Mouse (Mus musculus): Measurements from ENCODE around the gene Ddx50. TPM values are rescaled to one million over a fixed set of nuclear protein-coding genes. Genes with fewer than 3 reads are reported as not detected.

The Ddx50 gene
- polyA plus RNA-seq, 1 experiment from 2014 or later: 92.3 TPM

GRCm38 (mm10) chr10:62664963-62665590, 14.1 kb upstream of the Ddx50 start:
- Histone ChIP-seq H3K36me3 (no peaks in the 10 kb centered on the region), H3K9me3 (no peaks in the 10 kb centered on the region), H3K9ac (no peak overlapping the region), H3K27me3 (peaks cover 10% of the 10 kb centered on the region; the same call in 1 of the 2 replicates), H3K4me3 (no peak overlapping the region), H3K4me2 (peak overlapping the region; percentile 13; the same call in 1 of the 2 replicates), H3K4me1 (replicated peaks) (no peaks in the 10 kb centered on the region), H3K27ac (no peak overlapping the region)
- no peak for ATAC-seq (ENCODE audit: low FRiP score)
- 68% methylated on average over 27 of the region's 27 CpGs for WGBS

GRCm38 (mm10) chr10:62664171-62664570, 13.2 kb upstream of the Ddx50 start:
- no peaks in the 10 kb centered on the region for H3K36me3 ChIP-seq
- H3K4me2 ChIP-seq: no peak overlapping the region
- ATAC-seq (ENCODE audit: low FRiP score): no peak
- H3K9ac ChIP-seq: no peak overlapping the region
- no peak overlapping the region for H3K4me3 ChIP-seq
- 84% methylated on average over 10 of the region's 10 CpGs for WGBS
- no peaks in the 10 kb centered on the region for H3K9me3 ChIP-seq
- no peak overlapping the region for H3K27ac ChIP-seq
- no peaks in the 10 kb centered on the region for H3K4me1 ChIP-seq (replicated peaks)
- H3K27me3 ChIP-seq: peaks cover 10% of the 10 kb centered on the region; the same call in 1 of the 2 replicates

- H3K27ac ChIP-seq: no peak overlapping the region
- H3K9me3 ChIP-seq: no peaks in the 10 kb centered on the region
- H3K36me3 ChIP-seq: no peaks in the 10 kb centered on the region
- H3K4me2 ChIP-seq: no peak overlapping the region
- H3K4me1 ChIP-seq (replicated peaks): 0 out of 2 replicates have a peak, but pooled peaks cover 3% of the 10 kb centered on the region
- no peak overlapping the region for H3K4me3 ChIP-seq
- H3K27me3 ChIP-seq: 0 out of 2 replicates have a peak, but pooled peaks cover 3% of the 10 kb centered on the region
- ATAC-seq (ENCODE audit: low FRiP score): no peak
- no peak overlapping the region for H3K9ac ChIP-seq
- 87% methylated on average over 7 of the region's 7 CpGs for WGBS
These were observed 5.7 kb upstream of the Ddx50 start for GRCm38 (mm10) chr10:62656711-62657110.

DNA sequence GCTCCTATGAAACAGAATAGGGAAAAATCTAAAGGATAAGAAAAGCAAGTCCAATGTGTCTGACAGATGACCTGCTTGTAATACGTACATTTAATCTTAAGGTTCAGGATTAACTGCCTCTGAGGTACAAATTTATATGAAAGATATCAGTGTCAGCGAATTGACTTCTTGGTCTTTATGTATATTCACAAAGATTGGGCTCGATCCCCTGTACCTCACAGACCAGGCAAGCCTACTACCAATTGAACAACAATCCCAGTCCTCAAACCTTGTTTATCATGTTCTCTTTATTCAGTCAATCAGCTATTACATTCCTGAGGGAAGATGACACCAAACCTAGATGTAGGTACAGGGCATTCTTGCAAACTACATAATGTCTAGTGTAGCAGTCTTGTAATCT, 943 bp upstream of the Ddx50 start:
- H3K27me3 ChIP-seq: 0 out of 2 replicates have a peak, but pooled peaks cover 3% of the 10 kb centered on the region
- H3K4me3 ChIP-seq: peak overlapping the region; percentile 95
- ATAC-seq (ENCODE audit: low FRiP score): no peak
- H3K36me3 ChIP-seq: peaks cover 2% of the 10 kb centered on the region; the same call in 1 of the 2 replicates
- no peaks in the 10 kb centered on the region for H3K9me3 ChIP-seq
- peak overlapping the region; percentile 59 for H3K4me2 ChIP-seq
- 28% methylated on average over 3 of the region's 3 CpGs for WGBS
- peak overlapping the region; percentile 93 for H3K9ac ChIP-seq
- H3K4me1 ChIP-seq (replicated peaks): peaks cover 23% of the 10 kb centered on the region
- peak overlapping the region; percentile 96 for H3K27ac ChIP-seq

- Histone ChIP-seq H3K36me3 (peaks cover 17% of the 10 kb centered on the region), H3K27me3 (0 out of 2 replicates have a peak, but pooled peaks cover 3% of the 10 kb centered on the region), H3K4me3 (peak overlapping the region; percentile 95), H3K4me1 (replicated peaks) (peaks cover 23% of the 10 kb centered on the region), H3K4me2 (peak overlapping the region; percentile 83), H3K9me3 (no peaks in the 10 kb centered on the region), H3K27ac (peak overlapping the region; percentile 96), H3K9ac (peak overlapping the region; percentile 93)
- WGBS: under 1% methylated on average over 17 of the region's 17 CpGs
- ATAC-seq (ENCODE audit: low FRiP score): no peak
These were observed 648 bp downstream of the Ddx50 start for GRCm38 (mm10) chr10:62650358-62650782.

DNA sequence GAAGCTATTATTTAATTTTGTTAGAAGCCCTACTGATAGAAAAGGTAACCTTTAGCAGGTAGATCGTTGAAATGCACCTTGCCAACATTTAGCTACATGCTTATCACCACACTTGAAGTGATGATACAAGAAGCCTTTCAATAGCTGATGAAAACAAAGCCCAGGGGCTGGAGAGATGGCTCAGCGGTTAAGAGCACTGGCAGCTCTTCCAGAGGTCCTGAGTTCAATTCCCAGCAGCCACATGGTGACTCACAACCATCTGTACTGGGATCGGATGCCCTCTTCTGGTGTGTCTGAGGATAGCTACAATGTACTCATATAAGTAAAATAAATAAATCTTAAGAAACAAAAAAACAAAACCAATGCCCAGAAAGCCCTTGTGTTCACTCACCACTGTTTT, 46.9 kb downstream of the Ddx50 start:
- no peaks in the 10 kb centered on the region for H3K27me3 ChIP-seq

GRCm38 (mm10) chr10:62603233-62604030, 47.6 kb downstream of the Ddx50 start:
- no peak for ATAC-seq (ENCODE audit: low FRiP score)
- Histone ChIP-seq H3K27me3 (no peaks in the 10 kb centered on the region), H3K27ac (no peak overlapping the region), H3K4me3 (no peak overlapping the region), H3K4me2 (0 out of 2 replicates have a peak overlapping the region, but pooled peaks have one; percentile 91), H3K4me1 (replicated peaks) (peaks cover 27% of the 10 kb centered on the region), H3K9me3 (no peaks in the 10 kb centered on the region), H3K9ac (no peak overlapping the region), H3K36me3 (peaks cover 2% of the 10 kb centered on the region)
- 91% methylated on average over 12 of the region's 12 CpGs for WGBS

More for the DNA sequence above, 46.9 kb downstream of the Ddx50 start:
- no peak for ATAC-seq (ENCODE audit: low FRiP score)
- H3K4me1 ChIP-seq (replicated peaks): peaks cover 26% of the 10 kb centered on the region
- no peak overlapping the region for H3K4me2 ChIP-seq
- H3K36me3 ChIP-seq: no peaks in the 10 kb centered on the region
- H3K9me3 ChIP-seq: no peaks in the 10 kb centered on the region
- no peak overlapping the region for H3K4me3 ChIP-seq
- H3K27ac ChIP-seq: no peak overlapping the region
- WGBS: 81% methylated on average over 3 of the region's 3 CpGs
- H3K9ac ChIP-seq: no peak overlapping the region

DNA sequence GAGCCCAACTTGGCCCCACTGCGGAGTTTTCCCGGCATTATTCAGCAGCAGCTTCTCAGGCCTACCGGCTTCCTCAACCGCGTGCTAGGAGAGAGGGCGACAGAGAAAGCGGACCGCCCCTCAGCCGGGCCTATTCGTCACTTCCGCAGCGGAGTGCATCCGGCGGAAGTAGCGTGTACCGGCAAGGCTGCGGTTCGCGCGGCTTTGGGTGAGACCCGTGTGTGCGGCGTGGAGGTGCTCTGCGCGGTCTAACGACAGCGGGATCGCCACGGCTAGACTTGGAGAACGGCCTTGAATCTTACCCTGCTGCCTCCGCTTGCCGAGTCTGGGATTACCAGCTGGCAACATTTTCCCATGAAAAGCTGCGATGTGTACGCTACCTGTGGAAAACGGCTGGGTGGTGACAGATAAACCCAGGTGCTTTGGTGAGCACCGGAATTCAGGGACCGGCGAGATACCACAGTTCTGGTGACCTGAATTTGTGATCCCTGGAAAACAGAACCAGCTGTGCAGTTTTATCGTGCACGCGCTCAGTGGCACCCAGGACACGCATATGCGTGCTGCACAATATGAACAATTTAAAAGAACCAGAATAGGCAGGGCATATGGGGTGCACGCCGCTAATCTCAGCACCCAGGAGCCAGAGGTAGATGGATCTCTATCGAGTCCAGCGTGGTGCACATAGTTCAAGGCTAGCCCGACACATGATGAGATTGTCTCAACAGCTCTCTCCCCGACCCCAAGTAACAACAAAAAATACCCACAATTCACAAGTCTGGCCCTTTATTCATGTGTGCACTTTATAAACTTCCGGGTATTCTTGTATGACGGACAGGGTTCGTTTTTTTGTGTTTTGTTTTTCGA, 48.6 kb downstream of the Ddx50 start, which contains the start of gene Ddx21:
Ddx21 (minus strand) TSS at position 105 of the 864 bp plus-strand sequence.
- Histone ChIP-seq H3K27me3 (no peaks in the 10 kb centered on the region), H3K4me3 (peak within 1 kb of the TSS; percentile 93), H3K9me3 (no peaks in the 10 kb centered on the region), H3K4me1 (replicated peaks) (peaks cover 34% of the 10 kb centered on the region), H3K4me2 (peak within 1 kb of the TSS; percentile 91), H3K36me3 (peaks cover 12% of the 10 kb centered on the region), H3K27ac (peak within 1 kb of the TSS; percentile 88), H3K9ac (peak within 1 kb of the TSS; percentile 87)
- ATAC-seq (ENCODE audit: low FRiP score): peak; percentile 98
- WGBS: 7% methylated on average over 53 of the region's 53 CpGs

DNA sequence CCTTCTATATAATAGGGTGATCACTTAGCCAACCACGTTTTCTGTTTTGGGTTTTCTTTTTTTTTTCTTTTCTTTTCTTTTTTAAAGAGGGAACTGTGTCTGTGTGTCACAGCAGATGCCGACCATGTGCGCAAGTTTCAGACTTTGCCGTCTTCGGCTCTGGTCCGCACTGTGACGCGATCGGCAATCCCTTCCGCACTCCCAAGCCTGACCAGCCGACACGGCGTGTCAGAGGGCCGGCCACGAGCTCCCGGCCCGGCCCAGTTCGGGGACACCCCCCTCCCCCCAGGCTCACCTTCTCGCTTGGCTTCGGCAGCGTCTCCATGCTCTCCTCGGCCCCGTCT, 49.2 kb downstream of the Ddx50 start:
- H3K9ac ChIP-seq: peak overlapping the region; percentile 87
- no peaks in the 10 kb centered on the region for H3K9me3 ChIP-seq
- ATAC-seq (ENCODE audit: low FRiP score): peak; percentile 73
- peaks cover 18% of the 10 kb centered on the region for H3K36me3 ChIP-seq
- H3K4me1 ChIP-seq (replicated peaks): peaks cover 38% of the 10 kb centered on the region
- no peaks in the 10 kb centered on the region for H3K27me3 ChIP-seq
- peak overlapping the region; percentile 88 for H3K27ac ChIP-seq
- H3K4me2 ChIP-seq: peak overlapping the region; percentile 91
- under 1% methylated on average over 23 of the region's 23 CpGs for WGBS
- H3K4me3 ChIP-seq: peak overlapping the region; percentile 93

- peak overlapping the region; percentile 93 for H3K4me3 ChIP-seq
- no peak overlapping the region for H3K27ac ChIP-seq
- H3K27me3 ChIP-seq: no peaks in the 10 kb centered on the region
- H3K4me2 ChIP-seq: peak overlapping the region; percentile 91
- peak overlapping the region; percentile 87 for H3K9ac ChIP-seq
- H3K4me1 ChIP-seq (replicated peaks): peaks cover 38% of the 10 kb centered on the region
- no peaks in the 10 kb centered on the region for H3K9me3 ChIP-seq
- H3K36me3 ChIP-seq: peaks cover 20% of the 10 kb centered on the region
- WGBS: 13% methylated on average over 20 of the region's 20 CpGs
- no peak for ATAC-seq (ENCODE audit: low FRiP score)
These were observed 49.8 kb downstream of the Ddx50 start for GRCm38 (mm10) chr10:62601053-62601791.

GRCm38 (mm10) chr10:62600056-62600455, 51.0 kb downstream of the Ddx50 start:
- no peak overlapping the region for H3K4me3 ChIP-seq
- no peak overlapping the region for H3K27ac ChIP-seq
- WGBS: 95% methylated on average over 6 of the region's 6 CpGs
- H3K27me3 ChIP-seq: no peaks in the 10 kb centered on the region
- no peak overlapping the region for H3K9ac ChIP-seq
- H3K9me3 ChIP-seq: no peaks in the 10 kb centered on the region
- peaks cover 22% of the 10 kb centered on the region for H3K36me3 ChIP-seq
- H3K4me2 ChIP-seq: peak overlapping the region; percentile 4
- ATAC-seq (ENCODE audit: low FRiP score): no peak
- peaks cover 38% of the 10 kb centered on the region for H3K4me1 ChIP-seq (replicated peaks)
